Mouse (Mus musculus): Measurements from ENCODE around the gene Cnn3. TPM values are rescaled to one million over a fixed set of nuclear protein-coding genes. Genes with fewer than 3 reads are reported as not detected.
A peak's percentile ranks its signal among the peaks of the same experiment; 100 is the strongest.

Cnn3 gene
- polyA plus RNA-seq, 1 experiment: 589 TPM

- peak; percentile 61 for TF ChIP-seq POLR2A (IDR thresholded peaks at IDR 0.05; ENCODE audit: insufficient read length, low read depth)
- peak in 1 of 3 experiments; percentile 3 for TF ChIP-seq MYOG (IDR thresholded peaks at IDR 0.05; ENCODE audit: control insufficient read depth in 1 of 3, insufficient read depth in 1 of 3, insufficient read length in 2 of 3, low read depth in 2 of 3)
- TF ChIP-seq POLR2AphosphoS2 (IDR thresholded peaks at IDR 0.05; ENCODE audit: insufficient read length, low read depth): peak; percentile 10
- TF ChIP-seq E2F4 (IDR thresholded peaks at IDR 0.05; ENCODE audit: insufficient read depth): no peak
- H3K4me3 ChIP-seq: peak overlapping the region; percentile 80
- peak overlapping the region; percentile 92 for H3ac ChIP-seq (ENCODE audit: control insufficient read depth, insufficient read length)
- H3K79me2 ChIP-seq (ENCODE audit: control insufficient read depth, insufficient read depth): peaks cover 54% of the 10 kb centered on the region
- H3K36me3 ChIP-seq (ENCODE audit: control insufficient read depth, insufficient read depth): peaks cover 9% of the 10 kb centered on the region
- no peak overlapping the region for H3K4me2 ChIP-seq (ENCODE audit: low read depth)
- H3K27me3 ChIP-seq (ENCODE audit: control insufficient read depth, insufficient read depth, insufficient read length): no peaks in the 10 kb centered on the region
Observed at GRCm38 (mm10) chr3:121426621-121427519, 573 bp downstream of the Cnn3 start.

- TF ChIP-seq TCF3 (IDR thresholded peaks at IDR 0.05; ENCODE audit: insufficient read length, low read depth): no peak
- TF ChIP-seq REST (IDR thresholded peaks at IDR 0.05; ENCODE audit: insufficient read depth, insufficient read length): no peak
- TF ChIP-seq POLR2AphosphoS2 (IDR thresholded peaks at IDR 0.05; ENCODE audit: insufficient read length, low read depth): peak; percentile 81
- TF ChIP-seq MYOG (IDR thresholded peaks at IDR 0.05; ENCODE audit: control insufficient read depth in 1 of 3, insufficient read depth in 1 of 3, insufficient read length in 2 of 3, low read depth in 2 of 3): no peak
- no peak for TF ChIP-seq E2F4 (IDR thresholded peaks at IDR 0.05; ENCODE audit: insufficient read depth)
- no peak for TF ChIP-seq MAX (IDR thresholded peaks at IDR 0.05; ENCODE audit: low read depth)
- peak; percentile 64 for TF ChIP-seq POLR2A (IDR thresholded peaks at IDR 0.05; ENCODE audit: insufficient read length, low read depth)
- TF ChIP-seq MYOD1 (IDR thresholded peaks at IDR 0.05; ENCODE audit: control insufficient read depth in 1 of 3, insufficient read length in 2 of 3, low read depth in 2 of 3): no peak
- TF ChIP-seq SRF (IDR thresholded peaks at IDR 0.05; ENCODE audit: control insufficient read depth, insufficient read length, low read depth): no peak
- no peak for TF ChIP-seq TCF12 (IDR thresholded peaks at IDR 0.05; ENCODE audit: insufficient read depth, poor library complexity, severe bottlenecking)
- TF ChIP-seq USF1 (IDR thresholded peaks at IDR 0.05; ENCODE audit: low read depth): no peak
- TF ChIP-seq CEBPB (IDR thresholded peaks at IDR 0.05; ENCODE audit: insufficient read depth, poor library complexity, severe bottlenecking): no peak
- Histone ChIP-seq H3K4me3 (peak overlapping the region; percentile 80), H3K36me3 (ENCODE audit: control insufficient read depth, insufficient read depth) (peaks cover 9% of the 10 kb centered on the region), H3ac (ENCODE audit: control insufficient read depth, insufficient read length) (peak overlapping the region; percentile 92), H3K27me3 (ENCODE audit: control insufficient read depth, insufficient read depth, insufficient read length) (no peaks in the 10 kb centered on the region), H3K4me2 (ENCODE audit: low read depth) (peak overlapping the region; percentile 86), H3K79me2 (ENCODE audit: control insufficient read depth, insufficient read depth) (peaks cover 60% of the 10 kb centered on the region)
Observed at GRCm38 (mm10) chr3:121427520-121427908, 1.2 kb downstream of the Cnn3 start.

GRCm38 (mm10) chr3:121428230-121428629 lies 1.9 kb downstream of the Cnn3 start:
- Histone ChIP-seq H3K4me3 (peak overlapping the region; percentile 80), H3K4me2 (ENCODE audit: low read depth) (peak overlapping the region; percentile 86), H3ac (ENCODE audit: control insufficient read depth, insufficient read length) (peak overlapping the region; percentile 92), H3K36me3 (ENCODE audit: control insufficient read depth, insufficient read depth) (peaks cover 11% of the 10 kb centered on the region), H3K79me2 (ENCODE audit: control insufficient read depth, insufficient read depth) (peaks cover 67% of the 10 kb centered on the region), H3K27me3 (ENCODE audit: control insufficient read depth, insufficient read depth, insufficient read length) (no peaks in the 10 kb centered on the region)
- TF ChIP-seq SRF (IDR thresholded peaks at IDR 0.05; ENCODE audit: control insufficient read depth, insufficient read length, low read depth) (no peak), CEBPB (IDR thresholded peaks at IDR 0.05; ENCODE audit: insufficient read depth, poor library complexity, severe bottlenecking) (no peak), TCF12 (IDR thresholded peaks at IDR 0.05; ENCODE audit: insufficient read depth, poor library complexity, severe bottlenecking) (no peak), MYOD1 (IDR thresholded peaks at IDR 0.05; ENCODE audit: control insufficient read depth in 1 of 3, insufficient read length in 2 of 3, low read depth in 2 of 3) (no peak), POLR2AphosphoS2 (IDR thresholded peaks at IDR 0.05; ENCODE audit: insufficient read length, low read depth) (no peak), E2F4 (IDR thresholded peaks at IDR 0.05; ENCODE audit: insufficient read depth) (no peak), USF1 (IDR thresholded peaks at IDR 0.05; ENCODE audit: low read depth) (no peak), TCF3 (IDR thresholded peaks at IDR 0.05; ENCODE audit: insufficient read length, low read depth) (no peak)

- H3K79me2 ChIP-seq (ENCODE audit: control insufficient read depth, insufficient read depth): peaks cover 73% of the 10 kb centered on the region
- H3K4me2 ChIP-seq (ENCODE audit: low read depth): peak overlapping the region; percentile 86
- H3K27me3 ChIP-seq (ENCODE audit: control insufficient read depth, insufficient read depth, insufficient read length): no peaks in the 10 kb centered on the region
- H3ac ChIP-seq (ENCODE audit: control insufficient read depth, insufficient read length): peak overlapping the region; percentile 92
- peaks cover 16% of the 10 kb centered on the region for H3K36me3 ChIP-seq (ENCODE audit: control insufficient read depth, insufficient read depth)
- H3K4me3 ChIP-seq: peak overlapping the region; percentile 80
- TF ChIP-seq E2F4 (IDR thresholded peaks at IDR 0.05; ENCODE audit: insufficient read depth) (no peak), SRF (IDR thresholded peaks at IDR 0.05; ENCODE audit: control insufficient read depth, insufficient read length, low read depth) (peak; percentile 37), MYOD1 (IDR thresholded peaks at IDR 0.05; ENCODE audit: control insufficient read depth in 1 of 3, insufficient read length in 2 of 3, low read depth in 2 of 3) (peak; percentile 25 to 73 (median 54)), POLR2A (IDR thresholded peaks at IDR 0.05; ENCODE audit: insufficient read length, low read depth) (no peak), TCF3 (IDR thresholded peaks at IDR 0.05; ENCODE audit: insufficient read length, low read depth) (no peak), REST (IDR thresholded peaks at IDR 0.05; ENCODE audit: insufficient read depth, insufficient read length) (no peak), MAX (IDR thresholded peaks at IDR 0.05; ENCODE audit: low read depth) (no peak), USF1 (IDR thresholded peaks at IDR 0.05; ENCODE audit: low read depth) (no peak), CEBPB (IDR thresholded peaks at IDR 0.05; ENCODE audit: insufficient read depth, poor library complexity, severe bottlenecking) (no peak), MYOG (IDR thresholded peaks at IDR 0.05; ENCODE audit: control insufficient read depth in 1 of 3, insufficient read depth in 1 of 3, insufficient read length in 2 of 3, low read depth in 2 of 3) (peak in 2 of 3 experiments; percentile 50 to 56), TCF12 (IDR thresholded peaks at IDR 0.05; ENCODE audit: insufficient read depth, poor library complexity, severe bottlenecking) (peak; percentile 26), POLR2AphosphoS2 (IDR thresholded peaks at IDR 0.05; ENCODE audit: insufficient read length, low read depth) (no peak)
Observed at GRCm38 (mm10) chr3:121428696-121429259, 2.5 kb downstream of the Cnn3 start.

Measured in myocyte (in vitro differentiated cells).